ENCODE assay signal across 11 mouse cellular contexts in the genomic region with DNA sequence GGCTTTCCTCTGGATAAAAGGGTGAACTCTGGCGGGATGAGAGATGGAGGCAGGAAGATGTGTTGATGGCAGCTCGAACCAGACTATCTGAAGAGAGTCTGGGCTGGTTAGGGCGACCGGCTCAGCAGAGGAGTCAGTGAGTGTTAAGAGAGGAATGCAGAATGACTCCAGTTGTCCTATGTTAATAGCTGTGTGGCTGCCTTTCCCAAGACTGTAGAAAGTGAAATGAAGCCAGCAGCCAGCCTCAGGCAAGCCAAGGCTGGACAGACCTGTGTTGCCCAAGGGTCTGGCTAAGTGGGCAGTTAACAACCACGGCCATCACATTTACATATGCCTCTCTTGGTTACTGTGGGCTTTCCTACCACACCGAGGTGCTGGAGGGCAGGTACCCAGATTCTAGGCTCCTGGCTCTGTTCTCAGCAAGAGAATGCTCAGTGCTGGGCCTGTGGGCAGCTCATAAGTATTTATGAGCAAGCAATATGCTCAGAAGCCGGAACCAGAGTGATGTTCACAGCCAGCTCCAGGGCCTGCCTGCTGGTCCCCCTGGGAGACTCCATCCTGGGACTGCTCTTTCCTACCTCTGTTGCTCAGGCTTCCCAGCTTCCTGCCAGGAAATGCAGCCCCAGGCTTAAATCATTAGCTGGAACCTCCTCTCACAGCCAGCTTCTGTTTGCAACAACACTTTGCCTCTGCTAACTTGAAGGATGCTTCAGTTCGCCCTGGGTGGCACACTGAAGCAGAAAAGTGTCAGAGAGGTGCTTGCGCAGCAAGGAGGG. TPM values are rescaled to one million over a fixed set of nuclear protein-coding genes. Genes with fewer than 3 reads are reported as not detected.
DNase-seq lines count a peak whose midpoint lies in the region; ATAC-seq and TF ChIP-seq lines count a peak whose summit lies in the region.
"Had no signal": no experiment of that assay in that cellular context is flagged by ENCODE, and none has a peak within 500 bp of the region (broad histone marks: within the 10 kb centered on the region; RNA-seq: fewer than 3 reads in every experiment).

No protein-coding gene starts in this region.

- H3K4me2 ChIP-seq in kidney, embryonic 14.5 days (replicated peaks; ENCODE audit: low read depth, low read length): no peak overlapping the region
- no peak overlapping the region for H3K4me2 ChIP-seq in forebrain, embryonic 16.5 days (ENCODE audit: low read length)
- no peak overlapping the region for H3K4me2 ChIP-seq in midbrain, embryonic 13.5 days (replicated peaks)

- WGBS in kidney, adult 2 months: 54% methylated on average over 9 of the region's 9 CpGs
- WGBS in kidney, embryonic 14.5 days: 50% methylated on average over 9 of the region's 9 CpGs
- 63% methylated on average over 9 of the region's 9 CpGs for WGBS in forebrain, embryonic 16.5 days
- WGBS in midbrain, embryonic 13.5 days: 64% methylated on average over 9 of the region's 9 CpGs

- no peaks in the 10 kb centered on the region for H3K36me3 ChIP-seq in kidney, adult 2 months (ENCODE audit: control insufficient read depth, insufficient read depth, low read length)
- no peaks in the 10 kb centered on the region for H3K36me3 ChIP-seq in kidney, embryonic 14.5 days (ENCODE audit: control insufficient read depth, insufficient read depth, low read length)
- H3K36me3 ChIP-seq in forebrain, embryonic 16.5 days (ENCODE audit: control insufficient read depth, insufficient read depth): no peaks in the 10 kb centered on the region
- no peaks in the 10 kb centered on the region for H3K36me3 ChIP-seq in midbrain, embryonic 13.5 days

- DNase-seq in adrenal gland, adult (ENCODE audit: inconsistent age in 2 of 2, low spot score in 1 of 2): peak; percentile 40 to 46
- DNase-seq in adrenal gland, postnatal 25 days: no peak
- DNase-seq in kidney, adult 2 months: peak; percentile 70
- no peak for DNase-seq in c-Kit-positive CD71-positive TER-119-positive erythroid progenitor cells, embryonic 14.5 days (ENCODE audit: low spot score)
- DNase-seq in thymus, postnatal 36 days: no peak
- DNase-seq: cerebellum, postnatal 14 days had no signal

- no peaks in the 10 kb centered on the region for H3K27me3 ChIP-seq in kidney, adult 2 months (replicated peaks; ENCODE audit: control insufficient read depth, insufficient read depth, low read length)
- H3K27me3 ChIP-seq in kidney, embryonic 14.5 days (ENCODE audit: control insufficient read depth, insufficient read depth, low read length): 0 out of 2 replicates have a peak, but pooled peaks cover 3% of the 10 kb centered on the region
- H3K27me3 ChIP-seq in forebrain, embryonic 16.5 days (replicated peaks; ENCODE audit: control insufficient read depth, insufficient read depth, low read length): no peaks in the 10 kb centered on the region
- H3K27me3 ChIP-seq in midbrain, embryonic 13.5 days: no peaks in the 10 kb centered on the region

- no peaks in the 10 kb centered on the region for H3K4me1 ChIP-seq in kidney, adult 2 months (ENCODE audit: control insufficient read depth, insufficient read depth, low read length)
- H3K4me1 ChIP-seq in kidney, embryonic 14.5 days (ENCODE audit: control insufficient read depth, insufficient read depth, low read length): no peaks in the 10 kb centered on the region; the same call in 1 of the 2 replicates
- peaks cover 18% of the 10 kb centered on the region for H3K4me1 ChIP-seq in forebrain, embryonic 16.5 days (replicated peaks; ENCODE audit: control insufficient read depth, insufficient read depth, low read length)
- peaks cover 25% of the 10 kb centered on the region for H3K4me1 ChIP-seq in midbrain, embryonic 13.5 days (replicated peaks)

- no peaks in the 10 kb centered on the region for H3K9me3 ChIP-seq in kidney, embryonic 14.5 days (ENCODE audit: control insufficient read depth, low read length)
- no peaks in the 10 kb centered on the region for H3K9me3 ChIP-seq in forebrain, embryonic 16.5 days (ENCODE audit: control insufficient read depth, low read length)
- H3K9me3 ChIP-seq in midbrain, embryonic 13.5 days: no peaks in the 10 kb centered on the region

- no peak for TF ChIP-seq POLR2A in kidney, adult 2 months (IDR thresholded peaks at IDR 0.05; ENCODE audit: low read depth, low read length)

- no peak overlapping the region for H3K27ac ChIP-seq in kidney, adult 2 months (ENCODE audit: insufficient read depth, low read depth, low read length)
- no peak overlapping the region for H3K27ac ChIP-seq in kidney, embryonic 14.5 days (ENCODE audit: low read depth, low read length)
- H3K27ac ChIP-seq in forebrain, embryonic 16.5 days (ENCODE audit: low read length): peak overlapping the region; percentile 24; the same call in 1 of the 2 replicates
- peak overlapping the region; percentile 68 for H3K27ac ChIP-seq in midbrain, embryonic 13.5 days

- H3K9ac ChIP-seq in kidney, embryonic 14.5 days (ENCODE audit: low read depth, low read length): no peak overlapping the region
- H3K9ac ChIP-seq in forebrain, embryonic 16.5 days (replicated peaks; ENCODE audit: low read depth, low read length): no peak overlapping the region
- H3K9ac ChIP-seq in midbrain, embryonic 13.5 days (replicated peaks): 0 out of 2 replicates have a peak overlapping the region, but pooled peaks have one; percentile 1

- no peak for TF ChIP-seq CTCF in kidney, adult 2 months (conservative IDR thresholded peaks at IDR 0.05; ENCODE audit: insufficient read depth, insufficient read length, low read depth, low read length)

- no peak for ATAC-seq in kidney, embryonic 14.5 days (ENCODE audit: low FRiP score, low TSS enrichment)
- ATAC-seq in forebrain, embryonic 16.5 days: peak; percentile 53
- ATAC-seq in midbrain, embryonic 13.5 days: peak; percentile 64
- ATAC-seq: lung, postnatal 0 days had no signal

- H3K4me3 ChIP-seq in kidney, adult 2 months (ENCODE audit: insufficient read depth, low read depth, low read length): no peak overlapping the region
- H3K4me3 ChIP-seq in kidney, embryonic 14.5 days (ENCODE audit: low read length): no peak overlapping the region
- H3K4me3 ChIP-seq in forebrain, embryonic 16.5 days (replicated peaks; ENCODE audit: low read length): no peak overlapping the region
- no peak overlapping the region for H3K4me3 ChIP-seq in midbrain, embryonic 13.5 days (replicated peaks)

RNA-seq across cellular contexts. Expression of gene Accsl, which starts 38.8 kb away (rescaled TPM):
- 0.76 TPM in 1 of 2 replicates, not detected in the other for total RNA-seq in adrenal gland, postnatal 25 days (2021)
- polyA plus RNA-seq in kidney, adult 2 months (2012; rRNA removed): 0.16 and 0.17 TPM in 2 replicates
- polyA plus RNA-seq in kidney, embryonic 14.5 days (2014; fragmentation: Nextera tagmentation; extraction: Ambion mirVana): not detected in 2 replicates
- polyA plus RNA-seq in forebrain, embryonic 16.5 days (2015; fragmentation: Nextera tagmentation; extraction: Ambion mirVana): 0.63 and 0.73 TPM in 2 replicates
- 0.28 and 0.30 TPM in 2 replicates for polyA plus RNA-seq in midbrain, embryonic 13.5 days (2015; fragmentation: Nextera tagmentation; extraction: Ambion mirVana)
- polyA plus RNA-seq: lung, postnatal 0 days; neural tube, embryonic 11.5 days had no signal

RNA-seq across cellular contexts. Expression of gene Gm13889, which starts 49.3 kb away (rescaled TPM):
- 18.3 and 20.5 TPM in 2 replicates for total RNA-seq in adrenal gland, postnatal 25 days (2021)
- 12.2 and 14.9 TPM in 2 replicates for polyA plus RNA-seq in kidney, adult 2 months (2012; rRNA removed)
- polyA plus RNA-seq in kidney, embryonic 14.5 days (2014; fragmentation: Nextera tagmentation; extraction: Ambion mirVana): 12.0 and 12.4 TPM in 2 replicates
- 17.7 and 18.2 TPM in 2 replicates for polyA plus RNA-seq in forebrain, embryonic 16.5 days (2015; fragmentation: Nextera tagmentation; extraction: Ambion mirVana)
- 3.0 and 5.0 TPM in 2 replicates for polyA plus RNA-seq in midbrain, embryonic 13.5 days (2015; fragmentation: Nextera tagmentation; extraction: Ambion mirVana)

RNA-seq across cellular contexts. Expression of gene Accs, which starts 58.0 kb away (rescaled TPM):
- 10.0 and 13.3 TPM in 2 replicates for total RNA-seq in adrenal gland, postnatal 25 days (2021)
- 14.8 and 16.3 TPM in 2 replicates for polyA plus RNA-seq in kidney, adult 2 months (2012; rRNA removed)
- polyA plus RNA-seq in kidney, embryonic 14.5 days (2014; fragmentation: Nextera tagmentation; extraction: Ambion mirVana): 7.3 and 10.8 TPM in 2 replicates
- 6.4 and 7.2 TPM in 2 replicates for polyA plus RNA-seq in forebrain, embryonic 16.5 days (2015; fragmentation: Nextera tagmentation; extraction: Ambion mirVana)
- polyA plus RNA-seq in midbrain, embryonic 13.5 days (2015; fragmentation: Nextera tagmentation; extraction: Ambion mirVana): 6.8 and 7.1 TPM in 2 replicates

Comparison
In these comparisons a context has a peak if more than half of its experiments do, and no peak if none do; other contexts are left out.
1. DNase-seq: peak in adrenal gland, adult (2 of 2) and kidney, adult 2 months (single experiment); none in adrenal gland, postnatal 25 days (single experiment), c-Kit-positive CD71-positive TER-119-positive erythroid progenitor cells, embryonic 14.5 days (single experiment) and thymus, postnatal 36 days (0 of 2).
2. H3K27ac ChIP-seq: peak in forebrain, embryonic 16.5 days (single experiment) and midbrain, embryonic 13.5 days (single experiment); none in kidney, adult 2 months (single experiment) and kidney, embryonic 14.5 days (single experiment).